ENCODE assay signal across 8 mouse cellular contexts in the genomic region with DNA sequence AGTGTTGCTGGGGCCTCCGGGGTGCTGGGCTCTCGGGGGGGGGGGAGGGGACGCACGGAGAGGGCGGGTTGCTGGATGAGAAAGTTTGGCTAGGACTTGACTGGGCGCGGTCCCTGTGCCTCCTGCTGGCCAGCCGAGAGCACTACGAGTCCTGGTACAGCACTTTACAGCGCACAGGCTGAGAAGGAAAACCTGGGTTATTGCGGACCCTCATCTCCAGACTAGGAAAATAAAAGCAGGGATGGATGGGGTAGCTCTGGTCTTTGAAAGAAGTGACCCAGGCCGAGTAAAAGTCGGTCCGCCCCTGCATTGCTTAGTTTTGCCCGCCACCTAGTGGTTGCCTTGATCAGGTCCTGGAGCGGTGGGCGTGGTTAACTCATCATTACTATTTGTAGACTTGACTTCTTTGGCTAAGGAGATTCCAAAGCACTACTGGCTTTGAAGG. TPM values are rescaled to one million over a fixed set of nuclear protein-coding genes. Genes with fewer than 3 reads are reported as not detected.
DNase-seq lines count a peak whose midpoint lies in the region; ATAC-seq lines count a peak whose summit lies in the region.

No protein-coding gene starts in this region.

- 0% methylated on average over 17 of the region's 17 CpGs for WGBS in intestine, embryonic 15.5 days

- peaks cover 3% of the 10 kb centered on the region; the same call in 1 of the 2 replicates for H3K36me3 ChIP-seq in intestine, embryonic 15.5 days

- ATAC-seq in intestine, embryonic 15.5 days, result peak; percentile 78

- peak overlapping the region; percentile 74 for H3K4me2 ChIP-seq in intestine, embryonic 15.5 days (replicated peaks)

- peak; percentile 65 for DNase-seq in adrenal gland, adult 8-10 months
- peak; percentile 96 for DNase-seq in embryo, embryonic 11 days
- DNase-seq in gastrocnemius, postnatal 36 days, result peak; percentile 77 to 88
- peak; percentile 88 to 89 for DNase-seq in left cerebral cortex, postnatal 14 days (ENCODE audit: low spot score in 2 of 2)
- peak; percentile 93 for DNase-seq in mesoderm, embryonic 11.5 days (ENCODE audit: low read depth, low spot score)
- DNase-seq in right cerebral cortex, postnatal 25 days, result peak; percentile 79
- DNase-seq in yolk sac, embryonic 10.5 days (ENCODE audit: low spot score), result peak; percentile 88

- peaks cover 44% of the 10 kb centered on the region for H3K4me1 ChIP-seq in intestine, embryonic 15.5 days (replicated peaks)

- H3K4me3 ChIP-seq in intestine, embryonic 15.5 days (replicated peaks), result peak overlapping the region; percentile 52

- peaks cover 3% of the 10 kb centered on the region; the same call in 1 of the 2 replicates for H3K27me3 ChIP-seq in intestine, embryonic 15.5 days (replicated peaks)

- peak overlapping the region; percentile 78 for H3K9ac ChIP-seq in intestine, embryonic 15.5 days

- H3K27ac ChIP-seq in intestine, embryonic 15.5 days, result peak overlapping the region; percentile 90

- H3K9me3 ChIP-seq in intestine, embryonic 15.5 days, result no peaks in the 10 kb centered on the region

- intact Hi-C loops in gastrocnemius, postnatal 36 days (cut with DNase I), result loop anchor here (1.0 kb wide), 1 partner anchor 71 kb away; no protein-coding TSS in a partner anchor
- intact Hi-C loops in left cerebral cortex, postnatal 14 days (cut with DNase I), result loop anchor here (1.0 kb wide), 2 partner anchors 71 to 207 kb away; no protein-coding TSS in a partner anchor

RNA-seq across cellular contexts. Expression of a gene that starts 0.8 kb away (rescaled TPM):
- total RNA-seq in adrenal gland, adult 8-10 months (2022), result 10 to 100 TPM; 25.9 to 57.5 (median 32.5) TPM
- 100 to 1,000 TPM; 604 to 803 TPM for total RNA-seq in gastrocnemius, postnatal 36 days (2021)
- polyA plus RNA-seq in intestine, embryonic 15.5 days (2015; fragmentation: Nextera tagmentation; extraction: Ambion mirVana), result 984 and 1,087 TPM in 2 replicates
- 10 to 100 TPM; 50.1 to 54.5 TPM for total RNA-seq in left cerebral cortex, postnatal 14 days (2021)

RNA-seq across cellular contexts. Expression of a gene that starts 30.5 kb away (rescaled TPM):
- total RNA-seq in adrenal gland, adult 8-10 months (2022), result not detected
- total RNA-seq in gastrocnemius, postnatal 36 days (2021), result not detected
- not detected in 2 replicates for polyA plus RNA-seq in intestine, embryonic 15.5 days (2015; fragmentation: Nextera tagmentation; extraction: Ambion mirVana)
- total RNA-seq in left cerebral cortex, postnatal 14 days (2021), result not detected

RNA-seq across cellular contexts. Expression of a gene that starts 39.3 kb away (rescaled TPM):
- total RNA-seq in adrenal gland, adult 8-10 months (2022), result not detected
- 100 to 1,000 TPM; 252 to 259 TPM for total RNA-seq in gastrocnemius, postnatal 36 days (2021)
- polyA plus RNA-seq in intestine, embryonic 15.5 days (2015; fragmentation: Nextera tagmentation; extraction: Ambion mirVana), result 0.19 TPM in 1 of 2 replicates, not detected in the other
- under 1 TPM; 0.55 to 0.68 TPM for total RNA-seq in left cerebral cortex, postnatal 14 days (2021)

RNA-seq across cellular contexts. Expression of a gene that starts 54.0 kb away (rescaled TPM):
- 100 to 1,000 TPM; 116 to 149 (median 131) TPM for total RNA-seq in adrenal gland, adult 8-10 months (2022)
- total RNA-seq in gastrocnemius, postnatal 36 days (2021), result 10 to 100 TPM; 21.9 to 22.0 TPM
- polyA plus RNA-seq in intestine, embryonic 15.5 days (2015; fragmentation: Nextera tagmentation; extraction: Ambion mirVana), result 6.8 and 8.1 TPM in 2 replicates
- total RNA-seq in left cerebral cortex, postnatal 14 days (2021), result 100 to 1,000 TPM; 505 to 506 TPM

Comparison
In these comparisons a context has a peak if more than half of its experiments do, and no peak if none do; other contexts are left out.
1. Peak in every context shown above with its lines: DNase-seq, ATAC-seq, H3K4me3 ChIP-seq and H3K27ac ChIP-seq.
2. RNA of a gene that starts 0.8 kb away (total RNA-seq): 604 to 803 TPM in gastrocnemius, postnatal 36 days; 50.1 to 54.5 TPM in left cerebral cortex, postnatal 14 days and 25.9 to 57.5 TPM in adrenal gland, adult 8-10 months; every median in the first group is over 10 times any median in the second.
3. RNA of a gene that starts 39.3 kb away (total RNA-seq): 252 to 259 TPM in gastrocnemius, postnatal 36 days; 0.55 to 0.68 TPM in left cerebral cortex, postnatal 14 days and not detected in adrenal gland, adult 8-10 months; every median in the first group is over 100 times any median in the second.